Mouse (Mus musculus) liver, embryonic 12.5 days (tissue): ENCODE measurements around the gene Necab2. TPM values are rescaled to one million over a fixed set of nuclear protein-coding genes. Genes with fewer than 3 reads are reported as not detected.

ENCODE experiments used
- ATAC-seq: fragments of 200-750 bp; cut with Nextera tagmentation; 2 replicates; pipeline ENCODE4 v1.8.0; 2017; ENCODE audit warnings: moderate number of reproducible peaks, mild to moderate bottlenecking, moderate library complexity
- H3K27ac ChIP-seq: fragments of 300-500 bp; sonication (generic); 2 replicates; pipeline ENCODE4 v1.5.1; 2016; ENCODE audit warnings: mild to moderate bottlenecking
- H3K27me3 ChIP-seq: fragments of 300-500 bp; sonication (generic); replicated peaks from 2 replicates; pipeline ENCODE4 v1.6.1; 2016; ENCODE audit warnings: mild to moderate bottlenecking, moderate library complexity
- H3K36me3 ChIP-seq: fragments of 300-500 bp; sonication (generic); 2 replicates; pipeline ENCODE4 v1.6.1; 2016; ENCODE audit warnings: mild to moderate bottlenecking, moderate library complexity
- H3K4me1 ChIP-seq: fragments of 300-500 bp; sonication (generic); 2 replicates; pipeline ENCODE4 v1.6.1; 2016
- H3K4me2 ChIP-seq: fragments of 300-500 bp; sonication (generic); 2 replicates; pipeline ENCODE4 v1.6.1; 2016; ENCODE audit warnings: mild to moderate bottlenecking, moderate library complexity
- H3K4me3 ChIP-seq: fragments of 300-500 bp; sonication (generic); 2 replicates; pipeline ENCODE4 v1.5.1; 2016; ENCODE audit warnings: mild to moderate bottlenecking, moderate library complexity
- H3K9ac ChIP-seq: fragments of 300-500 bp; sonication (generic); 2 replicates; pipeline ENCODE4 v1.6.1; 2016; ENCODE audit warnings: mild to moderate bottlenecking, moderate library complexity
- H3K9me3 ChIP-seq: fragments of 300-500 bp; sonication (generic); replicated peaks from 2 replicates; pipeline ENCODE4 v1.6.1; 2016; ENCODE audit warnings: mild to moderate bottlenecking, moderate library complexity
- WGBS: fragments of 180-500 bp; shearing (Covaris S2); methylation state at CpG from one replicate; pipeline ENCODE4 v1.1.7; 2016; ENCODE audit not compliant: insufficient replicate concordance; 5-methylcytosine and 5-hydroxymethylcytosine counted together
- polyA plus RNA-seq: library from polyadenylated mRNA; unstranded; fragments of >200 nt; fragmentation: Nextera tagmentation; extraction: Ambion mirVana; gene quantifications from 2 replicates; pipeline ENCODE4 v1.2.1, GENCODE M21; 2016

The Necab2 gene
- polyA plus RNA-seq = 0.23 and 0.25 TPM in 2 replicates

GRCm38 (mm10) chr8:119446211-119446989, at the start of gene Necab2:
Gene Necab2, plus strand, starts transcription at chr8:119446719.
- Histone ChIP-seq H3K4me1 (peaks cover 3% of the 10 kb centered on the region; the same call in 1 of the 2 replicates), H3K36me3 (peaks cover 34% of the 10 kb centered on the region), H3K27ac (no peak within 1 kb of the TSS), H3K9ac (no peak within 1 kb of the TSS), H3K9me3 (no peaks in the 10 kb centered on the region), H3K27me3 (peaks cover 72% of the 10 kb centered on the region), H3K4me3 (peak within 1 kb of the TSS; percentile 54), H3K4me2 (peak within 1 kb of the TSS; percentile 76)
- ATAC-seq = peak; percentile 35
- WGBS = 2% methylated on average over 41 of the region's 52 CpGs

GRCm38 (mm10) chr8:119398558-119398957, 48.0 kb upstream of the Necab2 start:
- Histone ChIP-seq H3K9me3 (no peaks in the 10 kb centered on the region), H3K27me3 (no peaks in the 10 kb centered on the region), H3K4me1 (peaks cover 26% of the 10 kb centered on the region), H3K9ac (no peak overlapping the region), H3K27ac (no peak overlapping the region), H3K4me3 (no peak overlapping the region), H3K36me3 (peaks cover 7% of the 10 kb centered on the region), H3K4me2 (no peak overlapping the region)
- 75% methylated on average over 9 of the region's 9 CpGs for WGBS
- no peak for ATAC-seq

GRCm38 (mm10) chr8:119399255-119399654, 47.3 kb upstream of the Necab2 start:
- peaks cover 12% of the 10 kb centered on the region for H3K36me3 ChIP-seq
- H3K4me2 ChIP-seq = no peak overlapping the region
- H3K27me3 ChIP-seq = no peaks in the 10 kb centered on the region
- H3K4me1 ChIP-seq = peaks cover 22% of the 10 kb centered on the region
- H3K9ac ChIP-seq = no peak overlapping the region
- no peak for ATAC-seq
- H3K4me3 ChIP-seq = no peak overlapping the region
- H3K27ac ChIP-seq = no peak overlapping the region
- WGBS = 66% methylated on average over 6 of the region's 6 CpGs
- H3K9me3 ChIP-seq = no peaks in the 10 kb centered on the region

- Histone ChIP-seq H3K27ac (no peak overlapping the region), H3K9ac (no peak overlapping the region), H3K4me3 (no peak overlapping the region), H3K4me1 (peaks cover 13% of the 10 kb centered on the region), H3K4me2 (no peak overlapping the region), H3K27me3 (no peaks in the 10 kb centered on the region), H3K9me3 (no peaks in the 10 kb centered on the region), H3K36me3 (peaks cover 22% of the 10 kb centered on the region)
- ATAC-seq = no peak
- WGBS = 66% methylated on average over 9 of the region's 9 CpGs
These were observed 46.3 kb upstream of the Necab2 start for GRCm38 (mm10) chr8:119400122-119400671.

GRCm38 (mm10) chr8:119400904-119401303, 45.6 kb upstream of the Necab2 start:
- Histone ChIP-seq H3K4me3 (no peak overlapping the region), H3K4me1 (peaks cover 7% of the 10 kb centered on the region; the same call in 1 of the 2 replicates), H3K27me3 (no peaks in the 10 kb centered on the region), H3K9me3 (no peaks in the 10 kb centered on the region), H3K4me2 (no peak overlapping the region), H3K36me3 (peaks cover 24% of the 10 kb centered on the region), H3K27ac (no peak overlapping the region), H3K9ac (no peak overlapping the region)
- no peak for ATAC-seq
- 72% methylated on average over 3 of the region's 3 CpGs for WGBS

GRCm38 (mm10) chr8:119403912-119404311, 42.6 kb upstream of the Necab2 start:
- WGBS = 58% methylated on average over 10 of the region's 10 CpGs
- H3K4me3 ChIP-seq = no peak overlapping the region
- no peaks in the 10 kb centered on the region for H3K4me1 ChIP-seq
- no peak overlapping the region for H3K4me2 ChIP-seq
- no peak overlapping the region for H3K9ac ChIP-seq
- ATAC-seq = no peak
- no peaks in the 10 kb centered on the region for H3K27me3 ChIP-seq
- H3K27ac ChIP-seq = no peak overlapping the region
- no peaks in the 10 kb centered on the region for H3K9me3 ChIP-seq
- peaks cover 38% of the 10 kb centered on the region for H3K36me3 ChIP-seq

GRCm38 (mm10) chr8:119404648-119405047, 41.9 kb upstream of the Necab2 start:
- Histone ChIP-seq H3K27me3 (no peaks in the 10 kb centered on the region), H3K27ac (no peak overlapping the region), H3K36me3 (peaks cover 45% of the 10 kb centered on the region), H3K4me1 (no peaks in the 10 kb centered on the region), H3K4me2 (no peak overlapping the region), H3K9ac (no peak overlapping the region), H3K4me3 (no peak overlapping the region), H3K9me3 (no peaks in the 10 kb centered on the region)
- 84% methylated on average over 5 of the region's 5 CpGs for WGBS
- ATAC-seq = no peak

- Histone ChIP-seq H3K36me3 (peaks cover 62% of the 10 kb centered on the region), H3K27me3 (no peaks in the 10 kb centered on the region), H3K9ac (no peak overlapping the region), H3K9me3 (no peaks in the 10 kb centered on the region), H3K4me2 (no peak overlapping the region), H3K4me1 (peaks cover 6% of the 10 kb centered on the region; the same call in 1 of the 2 replicates), H3K4me3 (no peak overlapping the region), H3K27ac (no peak overlapping the region)
- WGBS = 75% methylated on average over 8 of the region's 8 CpGs
- ATAC-seq = no peak
These were observed 38.2 kb upstream of the Necab2 start for GRCm38 (mm10) chr8:119408311-119408710.

- Histone ChIP-seq H3K4me1 (peaks cover 9% of the 10 kb centered on the region; the same call in 1 of the 2 replicates), H3K36me3 (peaks cover 44% of the 10 kb centered on the region), H3K4me3 (no peak overlapping the region), H3K4me2 (no peak overlapping the region), H3K27ac (no peak overlapping the region), H3K9ac (no peak overlapping the region), H3K27me3 (peaks cover 8% of the 10 kb centered on the region), H3K9me3 (no peaks in the 10 kb centered on the region)
- ATAC-seq = no peak
- WGBS = 51% methylated on average over 10 of the region's 10 CpGs
These were observed 34.3 kb upstream of the Necab2 start for GRCm38 (mm10) chr8:119412037-119412734.

GRCm38 (mm10) chr8:119412735-119413498, 33.6 kb upstream of the Necab2 start:
- WGBS = 9% methylated on average over 18 of the region's 18 CpGs
- Histone ChIP-seq H3K4me2 (peak overlapping the region; percentile 55), H3K9ac (peak overlapping the region; percentile 50), H3K36me3 (peaks cover 37% of the 10 kb centered on the region), H3K27ac (no peak overlapping the region), H3K4me3 (peak overlapping the region; percentile 16; the same call in 1 of the 2 replicates), H3K27me3 (peaks cover 8% of the 10 kb centered on the region), H3K4me1 (peaks cover 9% of the 10 kb centered on the region; the same call in 1 of the 2 replicates), H3K9me3 (no peaks in the 10 kb centered on the region)
- peak; percentile 54; the same call in 1 of the 2 replicates for ATAC-seq

GRCm38 (mm10) chr8:119413605-119414004, 32.9 kb upstream of the Necab2 start:
- H3K36me3 ChIP-seq = peaks cover 30% of the 10 kb centered on the region
- 71% methylated on average over 10 of the region's 10 CpGs for WGBS
- ATAC-seq = no peak
- H3K9me3 ChIP-seq = no peaks in the 10 kb centered on the region
- H3K27me3 ChIP-seq = peaks cover 8% of the 10 kb centered on the region
- no peak overlapping the region for H3K27ac ChIP-seq
- no peak overlapping the region for H3K9ac ChIP-seq
- peaks cover 9% of the 10 kb centered on the region; the same call in 1 of the 2 replicates for H3K4me1 ChIP-seq
- H3K4me2 ChIP-seq = no peak overlapping the region
- no peak overlapping the region for H3K4me3 ChIP-seq
